Mouse (Mus musculus) small intestine, adult 2 months (tissue): ENCODE measurements around the gene Dhps.

Experiments used
- CTCF ChIP-seq: fragments of 200-500 bp; IDR thresholded peaks from 2 replicates; pipeline ENCODE4 v1.5.1; 2012; ENCODE audit warnings: low read depth, mild to moderate bottlenecking, control low read depth, inconsistent platforms, low read length, moderate library complexity, mixed read lengths; ENCODE audit not compliant: insufficient replicate concordance, insufficient read length; ENCODE audit errors: extremely low read depth
- POLR2A ChIP-seq: fragments of 200-500 bp; IDR thresholded peaks from 2 replicates; pipeline ENCODE4 v1.6.1; 2012; ENCODE audit warnings: low read depth, mild to moderate bottlenecking, control low read depth, inconsistent platforms, low read length, moderate library complexity

- TF ChIP-seq CTCF (no peak), POLR2A (no peak)
Observed at GRCm38 (mm10) chr8:85074167-85074566, 2.6 kb downstream of the Dhps start.
